Mouse (Mus musculus) liver, embryonic 18 days (tissue): ENCODE measurements around the gene 1810030O07Rik. TPM values are rescaled to one million over a fixed set of nuclear protein-coding genes. Genes with fewer than 3 reads are reported as not detected.

Experiments used
- polyA plus RNA-seq: library from polyadenylated mRNA; depleted of rRNA; stranded (reverse); fragments of >200 nt; gene quantifications from 2 replicates; pipeline ENCODE4 v1.2.3, GENCODE M21; 2012; rRNA removed

The 1810030O07Rik gene
- polyA plus RNA-seq: 6.1 and 6.2 TPM in 2 replicates

DNA sequence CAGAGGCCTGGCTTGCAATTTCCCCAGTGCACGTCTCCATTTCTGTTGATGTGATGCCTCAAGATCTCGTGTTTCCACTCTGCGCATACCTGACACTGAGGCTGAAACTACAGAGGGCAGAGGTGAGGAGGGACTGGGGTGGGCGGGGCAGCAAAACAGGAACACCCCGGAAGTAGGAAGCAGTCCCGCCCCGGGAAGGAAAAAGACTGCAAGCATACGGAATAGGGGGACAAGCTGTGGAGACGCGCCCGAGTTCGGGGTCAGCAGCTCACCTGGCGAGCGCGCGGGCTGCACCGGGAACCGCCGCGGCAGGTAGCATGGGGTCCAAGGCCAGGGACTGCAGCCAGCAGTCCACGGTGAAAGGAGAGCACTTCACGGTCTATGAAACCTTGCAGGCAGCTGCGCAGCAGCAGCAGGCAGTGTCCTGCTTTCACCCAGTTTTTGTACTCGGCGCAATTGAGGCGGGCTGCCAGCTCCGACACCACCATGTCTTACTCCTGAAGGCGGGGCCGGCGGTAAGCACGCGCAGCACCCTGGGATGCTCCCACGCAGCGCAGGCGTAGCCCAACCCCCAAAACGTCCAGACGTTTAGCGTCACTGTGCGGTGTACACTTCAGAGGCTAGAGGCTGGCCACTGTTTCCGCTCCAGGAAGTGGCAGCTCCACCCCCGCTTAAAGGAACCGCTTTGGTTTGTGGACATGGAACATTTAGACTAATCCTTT is at the start of gene 1810030O07Rik:
TSS of gene 1810030O07Rik (minus strand) at position 615 of the 722 bp plus-strand sequence.

Other genes starting within 250 kb of the 1810030O07Rik start
- 22.1 and 24.7 TPM in 2 replicates for gene Atp6ap2, start 85.9 kb downstream of the 1810030O07Rik start, polyA plus RNA-seq
- gene Med14, start 88.4 kb upstream of the 1810030O07Rik start, polyA plus RNA-seq: 5.1 and 5.3 TPM in 2 replicates